Mouse (Mus musculus): Measurements from ENCODE around the gene Nt5c. TPM values are rescaled to one million over a fixed set of nuclear protein-coding genes. Genes with fewer than 3 reads are reported as not detected.

The Nt5c gene
- polyA plus RNA-seq, 1 experiment from 2014 or later, result 76.0 TPM

DNA sequence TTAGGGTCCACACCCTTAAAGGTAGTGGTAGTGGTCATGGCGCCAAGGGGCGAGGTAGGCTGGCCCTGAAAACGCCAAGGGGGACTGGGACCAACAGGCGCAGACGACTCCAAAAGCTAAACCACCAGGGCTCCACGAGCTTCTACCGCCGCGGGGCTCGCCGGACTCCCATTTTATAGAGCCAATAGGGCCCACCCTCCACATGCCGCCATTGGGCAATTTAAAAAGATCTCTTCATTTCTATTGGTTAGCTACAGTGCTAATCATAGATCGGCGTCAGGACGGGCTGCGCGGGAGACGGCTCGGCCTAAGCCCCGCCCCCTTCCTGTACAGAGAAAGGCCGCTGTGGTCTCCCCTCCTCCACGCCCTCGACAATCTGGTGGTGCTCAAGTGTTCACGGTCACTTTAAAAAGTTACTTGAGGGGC is 22.6 kb upstream of the Nt5c start, which contains the start of gene Jpt1:
Gene Jpt1 (minus strand): TSS at position 150 of the 426 bp plus-strand sequence.
- under 1% methylated on average over 24 of the region's 24 CpGs for WGBS

DNA sequence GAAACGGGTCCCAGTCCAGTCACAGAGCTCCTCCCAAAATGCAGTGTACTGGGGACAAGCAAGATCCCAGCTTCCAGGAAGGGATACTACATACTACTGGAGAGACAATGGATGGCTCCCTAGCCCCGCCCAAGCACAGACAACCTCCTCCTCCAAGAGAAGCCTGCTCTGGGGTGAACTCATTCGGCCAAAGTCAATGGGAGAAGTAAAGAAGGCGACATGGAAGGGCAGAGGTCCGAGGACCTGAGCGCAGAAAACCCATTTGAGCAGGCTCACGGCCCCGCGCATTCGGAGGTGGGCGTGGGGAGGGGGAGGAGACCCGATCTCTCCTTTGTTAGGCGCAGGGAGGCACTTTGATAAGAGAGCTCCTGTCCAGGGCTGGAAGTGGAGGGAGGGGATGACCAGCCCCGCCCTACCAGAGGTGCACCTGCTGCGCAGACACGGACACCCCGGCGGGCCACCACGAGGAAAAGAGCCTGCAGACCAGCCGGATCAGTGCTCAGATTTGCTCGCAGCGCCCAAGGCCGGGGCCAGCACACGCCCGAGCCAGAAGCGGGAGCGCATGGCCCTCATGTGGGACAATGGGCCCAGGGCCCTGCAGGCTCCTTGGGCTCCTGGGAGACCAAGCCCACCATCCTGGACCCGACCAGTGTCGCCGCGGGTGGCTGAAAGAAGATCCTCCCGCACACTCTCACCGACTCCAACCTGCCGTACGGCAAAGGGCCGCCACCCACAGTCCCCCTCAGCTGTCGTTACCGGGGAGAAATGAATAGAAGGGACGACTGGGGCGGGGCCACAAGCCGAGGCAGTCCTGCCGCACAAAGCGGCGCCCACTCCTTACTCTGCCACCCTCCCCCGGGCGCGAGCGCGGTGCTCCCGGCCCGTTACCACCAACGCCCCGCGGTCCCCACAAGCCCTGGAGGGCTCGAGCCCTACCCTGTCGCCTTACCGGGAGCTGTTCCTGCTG is 21.9 kb upstream of the Nt5c start:
- WGBS, result under 1% methylated on average over 57 of the region's 57 CpGs
- Histone ChIP-seq H3K4me1 (ENCODE audit: insufficient read depth) (peaks cover 28% of the 10 kb centered on the region), H3K9me3 (ENCODE audit: low read depth, low read length) (no peaks in the 10 kb centered on the region), H3K4me3 (ENCODE audit: low read depth, low read length) (peak overlapping the region; percentile 100), H3K27ac (ENCODE audit: low read depth) (peak overlapping the region; percentile 91), H3K4me2 (peak overlapping the region; percentile 85), H3K27me3 (ENCODE audit: insufficient read depth, low read length) (no peaks in the 10 kb centered on the region), H3K36me3 (ENCODE audit: insufficient read depth) (0 out of 2 replicates have a peak, but pooled peaks cover 3% of the 10 kb centered on the region), H3K9ac (peak overlapping the region; percentile 97)
- ATAC-seq (ENCODE audit: insufficient read depth), result peak; percentile 74
- no peak for TF ChIP-seq CTCF (IDR thresholded peaks at IDR 0.05; ENCODE audit: low read depth)
- DNase-seq, result peak; percentile 61

More for the DNA sequence above, 22.6 kb upstream of the Nt5c start, which contains the start of gene Jpt1:
- DNase-seq (peak; percentile 99), ATAC-seq (ENCODE audit: insufficient read depth) (peak; percentile 98)
- Histone ChIP-seq H3K4me3 (ENCODE audit: low read depth, low read length) (peak within 1 kb of the TSS; percentile 100), H3K9me3 (ENCODE audit: low read depth, low read length) (no peaks in the 10 kb centered on the region), H3K36me3 (ENCODE audit: insufficient read depth) (no peaks in the 10 kb centered on the region), H3K4me2 (peak within 1 kb of the TSS; percentile 85), H3K27me3 (ENCODE audit: insufficient read depth, low read length) (no peaks in the 10 kb centered on the region), H3K9ac (peak within 1 kb of the TSS; percentile 97), H3K4me1 (ENCODE audit: insufficient read depth) (peaks cover 28% of the 10 kb centered on the region), H3K27ac (ENCODE audit: low read depth) (peak within 1 kb of the TSS; percentile 91)
- TF ChIP-seq CTCF (IDR thresholded peaks at IDR 0.05; ENCODE audit: low read depth), result no peak

DNA sequence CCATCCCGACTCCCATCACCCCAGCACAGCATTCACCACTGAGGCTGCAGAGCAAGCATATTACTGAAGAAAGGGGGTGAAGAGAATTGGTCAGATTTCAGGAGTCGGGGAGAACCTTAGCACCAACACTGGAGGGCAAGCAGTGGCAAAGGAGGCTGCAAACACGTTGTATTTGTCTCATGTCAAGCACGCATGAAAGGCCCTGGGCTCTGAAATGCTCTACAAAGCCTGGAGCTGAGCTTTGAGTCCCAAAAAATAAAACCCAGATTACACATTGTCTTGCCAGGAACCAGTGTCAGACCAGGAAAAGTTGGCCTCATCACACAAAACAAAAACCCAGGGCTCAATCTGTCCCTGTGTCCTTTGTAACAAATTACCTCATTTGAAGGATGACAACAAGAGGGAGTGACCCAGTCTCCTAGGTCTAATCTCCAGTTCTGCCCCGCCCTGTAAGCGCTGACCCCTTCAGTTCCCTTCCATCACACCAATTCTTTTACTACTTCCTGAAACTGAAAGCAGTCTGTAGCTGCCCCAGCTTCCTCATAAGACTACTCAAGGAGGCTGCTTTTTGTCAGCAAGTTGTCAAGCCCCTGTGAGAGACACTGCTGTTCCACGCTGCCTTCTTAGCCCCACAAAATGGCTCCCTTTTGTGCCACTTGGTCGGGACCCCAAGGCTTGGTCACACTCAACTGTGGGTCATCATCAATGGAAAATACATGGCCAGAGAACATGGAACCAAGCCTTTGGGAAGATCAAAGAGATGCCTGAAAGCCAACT is 20.9 kb upstream of the Nt5c start:
- Histone ChIP-seq H3K9ac (peak overlapping the region; percentile 97), H3K4me2 (peak overlapping the region; percentile 85), H3K4me1 (ENCODE audit: insufficient read depth) (peaks cover 28% of the 10 kb centered on the region), H3K9me3 (ENCODE audit: low read depth, low read length) (no peaks in the 10 kb centered on the region), H3K4me3 (ENCODE audit: low read depth, low read length) (peak overlapping the region; percentile 100), H3K36me3 (ENCODE audit: insufficient read depth) (0 out of 2 replicates have a peak, but pooled peaks cover 6% of the 10 kb centered on the region), H3K27ac (ENCODE audit: low read depth) (peak overlapping the region; percentile 91), H3K27me3 (ENCODE audit: insufficient read depth, low read length) (no peaks in the 10 kb centered on the region)
- peak; percentile 47 for DNase-seq
- TF ChIP-seq CTCF (IDR thresholded peaks at IDR 0.05; ENCODE audit: low read depth), result no peak
- WGBS, result 19% methylated on average over 8 of the region's 8 CpGs
- no peak for ATAC-seq (ENCODE audit: insufficient read depth)

DNA sequence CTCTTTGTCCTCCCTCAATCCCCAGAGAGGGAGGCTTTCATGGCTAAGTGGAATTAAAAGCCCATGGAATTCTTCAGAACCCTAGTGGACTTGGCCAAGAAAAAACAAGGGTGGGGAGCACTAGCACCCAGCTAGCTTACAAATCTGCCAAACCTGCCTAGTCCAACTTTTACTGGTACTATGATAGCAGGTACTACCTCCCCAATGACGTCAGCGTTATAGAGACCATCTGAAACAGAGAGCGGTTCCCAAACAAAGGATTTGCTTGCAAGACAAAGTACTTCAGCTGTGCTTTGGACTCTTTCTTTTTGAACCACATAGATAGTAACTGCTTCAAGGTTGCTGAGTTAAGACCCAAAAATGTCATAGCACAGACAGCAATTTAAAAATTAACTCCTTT is 20.3 kb upstream of the Nt5c start:
- no peaks in the 10 kb centered on the region for H3K9me3 ChIP-seq (ENCODE audit: low read depth, low read length)
- peak overlapping the region; percentile 91 for H3K27ac ChIP-seq (ENCODE audit: low read depth)
- TF ChIP-seq CTCF (IDR thresholded peaks at IDR 0.05; ENCODE audit: low read depth), result no peak
- 31% methylated on average over 3 of the region's 3 CpGs for WGBS
- peak overlapping the region; percentile 85 for H3K4me2 ChIP-seq
- peaks cover 28% of the 10 kb centered on the region for H3K4me1 ChIP-seq (ENCODE audit: insufficient read depth)
- 0 out of 2 replicates have a peak, but pooled peaks cover 6% of the 10 kb centered on the region for H3K36me3 ChIP-seq (ENCODE audit: insufficient read depth)
- DNase-seq (no peak), ATAC-seq (ENCODE audit: insufficient read depth) (no peak)
- H3K4me3 ChIP-seq (ENCODE audit: low read depth, low read length), result peak overlapping the region; percentile 100
- H3K27me3 ChIP-seq (ENCODE audit: insufficient read depth, low read length), result no peaks in the 10 kb centered on the region
- H3K9ac ChIP-seq, result peak overlapping the region; percentile 97

DNA sequence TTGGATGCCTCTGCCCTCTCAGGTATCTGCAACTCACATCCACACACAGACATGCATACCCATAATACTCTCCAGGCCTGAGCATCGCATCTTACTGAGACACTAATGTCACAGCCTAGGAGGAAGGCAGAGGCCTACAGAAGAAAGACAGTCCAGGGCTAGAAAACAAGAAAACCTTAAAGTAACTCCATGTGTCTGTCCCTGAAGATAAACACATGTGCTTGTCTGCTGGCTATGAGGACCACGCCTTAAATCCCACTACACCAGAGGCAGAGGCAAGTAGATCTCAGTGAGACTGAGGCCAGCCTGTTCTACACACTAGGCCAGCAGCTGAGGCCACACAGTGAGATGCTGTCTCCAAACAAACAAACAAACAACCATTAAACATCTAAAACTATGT is 19.5 kb upstream of the Nt5c start:
- ATAC-seq (ENCODE audit: insufficient read depth) (no peak), DNase-seq (no peak)
- H3K4me3 ChIP-seq (ENCODE audit: low read depth, low read length), result peak overlapping the region; percentile 100
- peak overlapping the region; percentile 85 for H3K4me2 ChIP-seq
- H3K9ac ChIP-seq, result peak overlapping the region; percentile 97
- peaks cover 28% of the 10 kb centered on the region for H3K4me1 ChIP-seq (ENCODE audit: insufficient read depth)
- H3K27ac ChIP-seq (ENCODE audit: low read depth), result peak overlapping the region; percentile 30; the same call in 1 of the 2 replicates
- H3K27me3 ChIP-seq (ENCODE audit: insufficient read depth, low read length), result no peaks in the 10 kb centered on the region
- WGBS, result 70% methylated on average over 2 of the region's 2 CpGs
- no peaks in the 10 kb centered on the region for H3K9me3 ChIP-seq (ENCODE audit: low read depth, low read length)
- no peak for TF ChIP-seq CTCF (IDR thresholded peaks at IDR 0.05; ENCODE audit: low read depth)
- 0 out of 2 replicates have a peak, but pooled peaks cover 6% of the 10 kb centered on the region for H3K36me3 ChIP-seq (ENCODE audit: insufficient read depth)

DNA sequence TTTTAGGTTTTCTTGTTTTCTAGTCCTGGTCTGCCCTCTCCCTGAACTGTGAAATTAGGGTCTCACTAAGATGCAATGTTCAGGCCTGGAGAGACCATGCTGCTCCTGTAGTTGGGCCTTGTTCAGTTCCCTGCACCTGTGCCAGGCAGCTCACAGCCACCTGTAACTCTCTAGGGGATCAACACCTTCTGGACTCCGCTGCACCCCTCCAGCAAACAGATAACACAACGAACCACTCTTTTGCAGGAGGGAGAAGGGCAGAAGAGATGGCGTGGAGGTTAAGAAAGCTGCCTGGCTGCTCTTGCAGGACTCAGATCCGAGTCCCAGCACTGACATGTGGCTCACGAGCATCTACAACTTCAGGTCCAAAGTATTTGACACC is 18.8 kb upstream of the Nt5c start:
- no peaks in the 10 kb centered on the region for H3K27me3 ChIP-seq (ENCODE audit: insufficient read depth, low read length)
- H3K36me3 ChIP-seq (ENCODE audit: insufficient read depth), result 0 out of 2 replicates have a peak, but pooled peaks cover 6% of the 10 kb centered on the region
- no peaks in the 10 kb centered on the region for H3K9me3 ChIP-seq (ENCODE audit: low read depth, low read length)
- 37% methylated on average over 5 of the region's 5 CpGs for WGBS
- H3K4me2 ChIP-seq, result peak overlapping the region; percentile 85
- no peak for DNase-seq
- H3K4me3 ChIP-seq (ENCODE audit: low read depth, low read length), result 0 out of 2 replicates have a peak overlapping the region, but pooled peaks have one; percentile 100
- peak overlapping the region; percentile 30; the same call in 1 of the 2 replicates for H3K27ac ChIP-seq (ENCODE audit: low read depth)
- peak overlapping the region; percentile 97 for H3K9ac ChIP-seq
- no peak for ATAC-seq (ENCODE audit: insufficient read depth)
- TF ChIP-seq CTCF (IDR thresholded peaks at IDR 0.05; ENCODE audit: low read depth), result no peak
- peaks cover 28% of the 10 kb centered on the region for H3K4me1 ChIP-seq (ENCODE audit: insufficient read depth)
